Mouse (Mus musculus): ENCODE results near the gene Foxm1. TPM values are rescaled to one million over a fixed set of nuclear protein-coding genes. Genes with fewer than 3 reads are reported as not detected.

Gene Foxm1
- 10 to 100 TPM; 21.2 to 21.8 TPM for total RNA-seq (2021)
- long read RNA-seq, experiment 1, full-length matches to known transcripts, result 7 of 16 reads
- long read RNA-seq, experiment 1, partial matches to known transcripts, result 1 of 16 reads
- long read RNA-seq, experiment 1, other reads (novel, unspliced or antisense), result 8 of 16 reads
- long read RNA-seq, experiment 2, full-length matches to known transcripts, result 10 of 21 reads
- long read RNA-seq, experiment 2, partial matches to known transcripts, result 5 of 21 reads
- long read RNA-seq, experiment 2, other reads (novel, unspliced or antisense), result 6 of 21 reads

DNA sequence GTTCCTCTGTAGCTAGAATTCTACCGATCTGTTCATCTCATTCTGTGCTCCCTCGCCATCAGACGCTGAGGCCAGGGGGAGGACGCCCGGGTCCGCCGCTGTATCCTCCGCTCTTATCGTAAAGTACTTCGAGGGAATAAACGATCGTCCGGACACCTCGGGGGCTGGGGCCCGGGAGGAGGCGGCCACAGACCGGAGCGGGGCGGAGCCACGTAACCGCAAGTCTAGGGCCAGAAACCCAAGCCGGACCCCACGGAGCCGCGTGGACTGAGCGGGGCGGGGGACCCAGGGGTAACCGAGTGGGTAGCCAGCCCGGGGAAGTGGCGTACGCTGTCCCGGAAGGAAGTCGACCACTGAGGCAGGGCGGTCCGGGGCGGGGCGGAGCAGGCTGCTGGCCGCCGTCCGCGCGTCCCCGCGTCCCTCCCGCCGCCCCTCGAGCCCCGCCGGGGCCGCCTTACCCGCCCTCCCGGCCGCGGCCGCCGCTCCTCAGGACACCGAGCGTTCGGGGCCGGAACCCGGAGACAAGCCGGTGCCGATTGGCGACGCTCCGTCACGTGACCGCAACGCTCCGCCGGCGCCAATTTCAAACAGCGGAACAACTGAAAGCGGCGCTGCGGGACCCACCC, at the start of gene Foxm1, which contains the start of gene Rhno1:
Foxm1 (plus strand) TSS at position 587 of the 626 bp plus-strand sequence.
Rhno1 (minus strand) TSS at position 531 of the 626 bp plus-strand sequence.
- peak; percentile 80 to 87 for DNase-seq (ENCODE audit: low spot score in 2 of 2)

DNA sequence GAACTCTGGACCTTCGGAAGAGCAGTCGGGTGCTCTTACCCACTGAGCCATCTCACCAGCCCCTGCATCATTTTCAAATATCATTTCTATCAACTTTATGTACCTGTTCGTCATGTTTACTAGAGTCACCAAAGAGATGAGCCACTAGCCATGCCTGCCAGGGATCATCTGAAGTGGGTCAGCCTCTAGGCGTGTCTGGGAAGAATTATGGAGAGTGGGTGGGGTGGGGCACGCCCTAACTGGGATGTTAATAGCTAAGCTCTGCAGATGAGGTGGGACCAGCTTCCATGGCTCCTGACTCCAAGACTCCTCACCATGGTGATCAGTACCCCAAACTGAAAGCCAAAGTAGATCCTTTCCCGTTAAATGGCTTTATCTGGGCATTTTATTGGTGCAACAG, 48.0 kb upstream of the Foxm1 start:
- DNase-seq (ENCODE audit: low spot score in 2 of 2), result no peak

DNA sequence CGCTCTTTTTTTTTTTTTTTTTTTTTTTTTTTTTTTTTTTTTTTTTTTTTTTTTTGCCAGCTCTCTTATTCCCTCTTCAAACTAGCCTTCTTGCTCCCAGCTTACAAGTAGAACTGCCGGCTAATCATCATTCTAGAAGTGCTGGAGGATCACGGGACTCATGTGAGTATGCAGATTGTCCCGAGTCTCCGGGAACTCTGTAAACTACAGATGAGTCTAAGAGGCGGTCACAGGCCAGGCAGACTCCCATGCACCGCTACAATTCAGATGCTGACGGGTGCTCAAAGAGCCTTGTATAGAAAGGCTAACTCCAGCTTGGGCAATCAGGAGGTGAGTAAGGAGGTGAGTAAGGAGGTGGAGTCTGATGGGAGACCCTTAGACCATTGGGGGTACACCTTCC, 47.2 kb upstream of the Foxm1 start:
- no peak for DNase-seq (ENCODE audit: low spot score in 2 of 2)

DNA sequence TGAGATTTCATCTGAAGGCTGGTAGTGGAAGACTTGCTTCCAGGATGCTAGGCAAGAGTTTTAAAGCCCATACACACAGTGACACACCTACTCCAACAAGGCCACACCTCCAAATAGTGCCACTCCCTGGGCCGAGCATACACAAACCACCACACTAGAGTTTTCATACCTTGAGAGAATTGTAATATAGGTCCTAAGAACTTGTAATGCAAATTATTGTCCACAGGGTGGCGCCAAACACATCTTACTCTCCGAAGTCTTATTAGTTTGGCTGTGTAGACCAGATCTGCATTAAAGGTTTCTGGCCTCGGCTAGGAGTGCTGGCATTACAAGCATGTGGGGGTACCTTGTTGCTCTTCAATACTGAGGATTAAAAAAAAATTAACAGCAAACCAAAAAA, 44.5 kb upstream of the Foxm1 start:
- DNase-seq (ENCODE audit: low spot score in 2 of 2), result peak in 1 of 2 experiments; percentile 57

DNA sequence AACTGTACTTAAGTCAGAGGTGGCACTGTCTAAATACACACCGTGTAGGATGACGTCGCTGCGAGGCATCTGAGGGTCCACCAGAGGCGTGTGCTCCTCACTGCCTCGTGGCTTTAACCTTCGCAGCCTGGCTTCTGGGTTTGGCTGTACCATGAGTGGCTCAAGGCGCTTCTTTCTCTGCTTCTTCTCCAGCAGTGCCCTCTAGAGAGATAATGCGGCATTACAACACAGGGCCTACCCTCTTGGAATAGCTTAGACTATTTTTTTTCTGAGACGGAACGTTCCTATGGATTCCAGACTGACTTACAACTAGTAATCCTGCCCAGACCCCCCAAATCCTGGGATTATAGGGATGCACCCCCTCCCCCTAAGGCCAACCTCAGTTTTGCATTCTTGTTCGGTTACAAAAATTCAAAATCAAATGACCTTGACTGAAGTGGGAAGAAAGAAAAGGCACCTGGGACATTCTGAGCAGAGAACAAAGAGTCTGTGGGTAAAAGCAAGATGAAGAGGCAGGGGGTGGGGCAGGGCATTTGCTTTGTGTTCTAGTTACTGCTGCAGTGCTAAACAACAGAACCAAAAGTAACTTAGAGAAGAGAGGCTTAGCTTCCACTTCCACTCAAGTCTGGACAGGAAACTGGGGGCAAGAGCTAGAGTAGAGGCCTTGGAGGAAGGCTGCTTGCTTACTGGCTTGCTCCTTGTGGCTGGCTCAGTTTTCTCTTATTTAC, 28.2 kb upstream of the Foxm1 start:
- DNase-seq (ENCODE audit: low spot score in 2 of 2), result peak; percentile 38 to 67

DNA sequence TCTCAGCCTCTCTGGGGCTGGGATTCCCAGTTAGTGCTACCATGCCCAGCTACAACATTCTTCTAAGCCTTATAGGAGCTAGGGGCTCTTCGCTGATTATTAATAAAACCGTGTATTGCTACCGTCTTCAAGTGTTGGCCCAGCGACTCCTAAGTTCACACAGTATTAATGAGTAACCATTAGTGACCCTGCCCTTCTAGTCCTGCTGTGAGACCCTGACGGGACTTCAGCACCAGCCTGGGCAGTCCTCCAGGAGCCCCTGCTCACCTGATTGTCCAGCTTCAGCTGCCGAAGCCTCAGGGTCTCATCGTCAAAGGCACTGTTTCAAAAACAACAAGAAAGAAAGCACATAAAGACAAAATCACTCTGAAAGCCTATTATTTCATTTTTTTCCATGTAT, 25.3 kb upstream of the Foxm1 start:
- DNase-seq (ENCODE audit: low spot score in 2 of 2), result no peak

DNA sequence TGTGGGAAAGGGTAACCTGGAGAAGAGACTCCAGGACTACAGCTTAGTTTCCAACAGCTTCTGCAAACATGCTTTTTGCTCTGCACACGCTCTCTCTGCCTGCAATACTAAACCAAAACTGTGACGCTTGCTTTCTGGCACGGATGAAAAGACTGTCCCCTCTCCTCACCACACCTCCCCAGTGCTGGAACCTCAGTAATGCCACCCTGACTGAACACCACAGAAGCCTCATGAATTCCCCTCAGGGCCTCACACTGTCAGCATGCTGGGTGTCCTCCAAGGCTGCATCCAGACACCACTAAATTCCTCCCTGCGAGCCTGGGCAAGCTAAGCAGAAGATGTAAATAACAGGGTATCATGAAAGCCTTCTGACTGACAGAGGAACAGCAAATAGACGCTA, 23.9 kb upstream of the Foxm1 start:
- DNase-seq (ENCODE audit: low spot score in 2 of 2), result no peak

DNA sequence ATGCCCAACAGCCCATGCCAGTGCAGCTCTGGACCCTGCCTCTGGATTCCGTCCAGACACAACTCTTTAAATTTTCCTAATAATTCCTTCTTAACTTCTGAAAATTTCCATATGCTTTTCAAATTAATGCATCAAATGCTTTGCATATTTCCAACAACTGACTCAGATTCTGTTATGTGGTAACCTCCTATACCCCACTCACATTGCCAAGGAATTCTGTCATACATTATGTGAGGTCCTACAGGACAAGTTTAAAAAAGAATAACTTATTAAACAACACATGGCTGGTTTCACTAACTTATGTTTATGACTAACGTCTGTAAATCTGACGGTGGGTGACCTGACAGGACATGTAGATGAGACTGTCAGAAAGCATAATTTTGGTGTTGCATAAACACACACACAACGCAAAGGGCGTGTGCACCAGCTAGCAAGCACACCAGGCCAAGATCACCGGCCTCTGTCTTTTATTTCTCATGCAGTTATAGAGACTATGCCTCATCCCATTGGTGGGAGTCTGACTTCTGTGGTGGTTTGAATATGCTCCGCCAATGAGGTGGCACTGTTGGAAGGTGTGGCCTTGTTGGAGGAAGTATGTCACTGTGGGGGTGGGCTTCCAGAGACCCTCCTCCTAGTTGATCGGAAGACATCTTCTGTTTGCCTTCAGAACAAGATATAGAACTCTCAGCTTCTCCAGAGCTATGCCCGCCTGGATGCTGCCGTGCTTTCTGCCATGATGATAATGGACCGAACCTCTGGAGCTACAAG, 20.6 kb upstream of the Foxm1 start:
- no peak for DNase-seq (ENCODE audit: low spot score in 2 of 2)

DNA sequence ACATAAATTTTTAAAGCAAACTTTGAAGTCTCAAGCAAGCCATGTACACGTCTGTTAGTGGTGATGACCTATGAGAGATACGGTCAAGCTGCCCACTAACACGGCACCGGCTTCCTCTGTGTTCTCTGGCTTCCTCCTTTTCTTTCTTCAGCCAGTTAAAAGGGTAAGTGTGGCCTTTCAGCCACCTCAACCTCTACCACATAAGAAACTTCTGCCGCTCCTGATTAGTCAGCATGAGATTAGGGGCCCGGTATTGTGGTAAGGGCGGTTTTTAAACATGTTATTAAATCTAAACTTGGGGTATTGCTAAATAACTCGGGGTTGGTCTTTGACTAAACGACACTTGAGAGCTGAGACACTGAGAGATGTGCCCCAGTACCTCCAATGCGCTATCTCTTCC, 17.1 kb upstream of the Foxm1 start:
- DNase-seq (ENCODE audit: low spot score in 2 of 2), result no peak

DNA sequence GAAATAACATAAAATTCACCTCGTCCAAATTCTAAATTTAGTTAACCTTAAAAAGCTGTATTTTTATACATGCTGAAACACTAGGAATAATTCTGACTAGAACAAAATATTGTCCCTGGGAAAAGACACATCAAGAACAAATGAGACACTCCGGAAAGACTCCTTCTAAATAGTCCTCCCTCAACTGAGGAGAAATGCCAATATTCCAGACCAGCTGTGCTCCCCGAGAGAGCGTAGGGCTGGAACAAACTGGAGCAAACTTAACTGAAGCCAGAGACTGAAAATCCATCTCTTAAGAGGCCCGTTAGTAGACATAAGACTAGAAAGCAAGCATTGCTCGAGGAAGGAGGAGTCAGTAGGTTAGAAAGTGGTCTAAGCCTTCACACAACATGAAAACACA, 16.0 kb upstream of the Foxm1 start:
- no peak for DNase-seq (ENCODE audit: low spot score in 2 of 2)

DNA sequence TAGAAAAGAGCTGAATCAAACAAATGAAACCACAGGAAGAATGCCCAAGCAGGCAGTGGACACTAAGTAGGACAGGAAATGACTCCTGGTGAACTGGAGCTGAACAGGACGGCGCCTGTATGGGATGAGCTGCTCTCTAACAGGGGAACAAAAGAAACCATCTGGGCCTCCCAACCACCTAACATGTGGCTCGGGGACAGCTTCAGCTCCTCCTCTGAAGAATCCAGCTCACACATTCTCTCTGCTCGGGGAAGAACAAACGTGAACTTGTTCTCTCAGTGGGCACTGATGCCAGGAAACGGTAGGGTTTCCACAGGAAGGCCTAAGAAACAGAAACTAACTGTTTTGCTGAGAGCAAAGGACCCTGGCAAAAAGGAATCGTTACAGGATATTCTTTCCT, 13.1 kb upstream of the Foxm1 start:
- DNase-seq (ENCODE audit: low spot score in 2 of 2), result no peak

DNA sequence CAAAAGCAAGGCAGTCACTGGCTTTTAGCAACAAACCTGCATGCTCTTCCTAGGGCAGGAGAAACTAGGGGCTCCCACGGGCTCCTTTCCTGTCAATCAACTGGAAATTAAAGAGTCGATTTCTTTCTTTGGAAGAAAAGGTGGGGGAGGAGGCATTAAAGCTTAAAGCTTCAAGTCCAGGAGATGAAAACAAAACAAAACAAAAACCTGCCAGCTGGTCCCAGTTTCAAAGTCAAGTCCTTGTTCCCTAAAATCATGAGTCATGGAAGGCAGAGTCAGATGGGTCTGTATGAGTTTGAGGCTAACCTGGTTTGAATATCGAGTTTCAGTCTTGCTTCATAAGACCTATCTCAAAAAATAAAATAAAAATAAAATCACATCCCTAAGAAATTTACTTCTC, 8.6 kb upstream of the Foxm1 start:
- no peak for DNase-seq (ENCODE audit: low spot score in 2 of 2)

DNA sequence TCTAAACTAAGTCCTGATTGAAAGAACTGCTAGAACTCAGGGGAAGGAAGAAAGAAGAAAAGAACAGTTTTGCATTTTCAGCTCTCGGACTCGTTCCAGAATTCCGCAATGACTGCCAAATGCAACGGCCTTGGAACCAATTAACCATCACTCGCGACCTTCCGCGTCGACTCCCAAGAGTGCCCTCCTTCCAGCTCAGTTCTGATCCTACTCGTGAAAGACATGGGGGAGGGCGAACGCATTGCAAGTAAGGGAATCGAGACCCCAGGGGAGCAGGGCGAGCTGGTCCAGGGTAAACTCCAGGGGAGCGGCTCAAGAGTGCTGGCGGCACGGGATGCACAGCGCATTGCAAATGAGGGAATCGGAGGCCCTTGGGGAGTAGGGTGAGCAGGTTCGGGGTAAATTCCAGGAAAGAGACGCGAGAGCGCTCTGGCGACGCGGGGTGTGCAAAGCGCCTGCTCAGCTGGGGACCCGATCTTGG, 7.5 kb upstream of the Foxm1 start:
- DNase-seq (ENCODE audit: low spot score in 2 of 2), result peak in 1 of 2 experiments; percentile 47

DNA sequence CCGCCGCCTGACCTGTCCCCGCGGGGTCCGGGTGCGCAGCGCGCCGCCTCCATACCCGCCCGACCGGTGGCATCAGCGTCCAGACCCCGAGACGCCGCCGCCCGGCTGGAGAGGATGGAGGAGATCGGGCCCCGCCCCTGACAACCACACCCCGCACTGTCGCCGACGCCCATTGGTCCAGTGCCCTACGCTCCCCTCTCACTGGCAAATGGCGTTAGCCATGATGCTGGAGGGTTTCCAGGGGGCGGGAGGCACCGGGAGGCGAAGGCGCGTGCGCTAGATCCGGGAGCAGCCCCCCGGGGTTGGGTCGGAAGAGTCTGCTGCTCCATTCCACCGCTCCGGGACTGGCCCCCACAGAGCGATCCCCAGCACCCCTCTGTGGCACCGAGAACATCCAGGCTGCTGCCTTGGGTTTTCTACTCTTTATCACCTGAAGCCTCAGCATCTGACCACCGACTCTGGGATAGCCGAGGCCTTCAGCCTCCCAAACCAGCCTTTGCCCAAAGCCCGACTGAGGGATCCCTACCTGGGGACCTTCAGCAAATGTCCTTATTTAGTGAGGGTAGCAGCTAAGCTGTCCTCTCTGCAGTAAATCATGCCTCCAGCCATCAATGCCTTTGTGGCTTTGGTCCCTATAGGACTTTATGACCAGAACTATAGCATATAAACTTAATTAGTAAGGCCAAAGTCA, 6.9 kb upstream of the Foxm1 start, which contains the start of gene Tulp3:
Tulp3 (minus strand) TSS at position 126 of the 691 bp plus-strand sequence.
- DNase-seq (ENCODE audit: low spot score in 2 of 2), result peak; percentile 97 to 98

DNA sequence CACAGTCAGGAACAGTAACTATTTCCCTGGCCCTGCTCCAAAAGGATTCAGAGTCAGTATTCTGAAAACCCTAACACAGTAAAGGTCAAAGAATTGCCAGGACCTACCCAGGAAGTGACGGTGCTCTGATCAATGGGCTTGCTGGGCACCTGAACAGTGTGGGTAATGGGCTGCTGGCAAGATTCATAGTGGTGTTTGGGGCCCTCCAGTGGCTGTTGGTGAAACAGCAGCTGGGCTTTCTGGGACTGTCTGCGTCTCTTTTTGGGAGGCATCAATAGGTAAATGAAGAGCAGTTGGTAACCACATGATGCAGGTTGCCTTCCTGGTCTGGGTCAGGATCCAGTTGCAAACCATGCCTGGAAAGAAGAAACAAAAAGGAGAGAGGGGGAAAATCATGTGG, 3.8 kb upstream of the Foxm1 start:
- DNase-seq (ENCODE audit: low spot score in 2 of 2), result peak in 1 of 2 experiments; percentile 51

DNA sequence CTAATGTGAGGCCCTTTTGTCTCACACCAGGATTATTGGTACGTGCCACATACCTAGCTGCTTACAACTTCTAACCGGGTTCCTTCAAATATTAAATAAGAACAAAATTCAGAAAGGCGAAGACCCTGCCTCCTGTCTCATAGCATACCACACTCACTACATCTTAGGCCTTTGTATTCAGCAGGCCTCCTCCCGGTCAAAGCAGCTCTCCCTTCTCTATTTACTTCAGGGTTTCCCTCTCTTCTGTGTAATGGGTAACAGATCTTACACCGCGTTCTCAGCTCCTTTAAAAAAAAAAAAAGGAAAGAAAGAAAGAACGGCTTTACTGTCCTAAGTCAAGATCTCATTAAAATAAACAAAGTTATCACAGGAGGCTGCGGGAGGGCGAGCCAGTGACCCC, 866 bp upstream of the Foxm1 start:
- no peak for DNase-seq (ENCODE audit: low spot score in 2 of 2)

DNA sequence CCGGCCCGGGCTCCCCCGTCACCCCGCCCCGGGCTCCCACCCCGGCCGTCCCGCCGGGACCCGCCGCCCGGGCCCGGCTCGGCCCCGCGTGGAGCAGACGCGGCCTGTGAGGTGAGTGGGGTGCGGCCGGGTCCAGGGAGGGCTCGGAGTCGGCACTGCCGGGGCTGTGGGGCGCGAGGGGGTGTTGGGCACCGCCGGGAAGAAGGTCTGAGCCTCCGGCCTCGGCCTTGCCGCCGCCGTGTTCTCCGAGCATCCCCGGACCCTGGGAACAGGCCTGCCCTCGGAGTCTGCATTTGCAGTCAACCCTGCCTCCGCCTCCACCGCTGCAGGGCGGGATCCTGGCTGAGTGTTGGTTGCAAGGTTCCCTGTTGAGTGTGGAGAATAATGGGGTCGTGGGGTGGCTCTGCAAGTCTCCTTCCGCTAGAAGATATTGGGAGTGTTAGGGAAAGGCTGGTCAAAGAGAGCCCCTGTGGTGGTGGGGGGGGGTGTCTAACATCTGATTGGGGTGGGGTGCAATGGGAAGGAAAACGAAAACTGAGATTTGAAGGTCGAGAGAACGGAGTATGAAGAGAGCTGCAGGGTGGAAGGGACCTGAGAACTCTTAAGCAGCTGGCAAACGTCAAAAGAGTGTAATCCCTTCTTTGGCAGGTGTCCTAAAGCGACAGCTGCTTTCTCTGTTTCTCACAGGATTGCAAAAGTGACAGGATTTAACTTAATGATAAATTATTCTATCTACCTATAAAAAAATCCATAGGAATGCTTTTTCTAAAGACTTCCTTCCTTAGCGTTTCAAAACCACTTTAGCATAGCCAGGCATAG, 449 bp downstream of the Foxm1 start:
- no peak for DNase-seq (ENCODE audit: low spot score in 2 of 2)

DNA sequence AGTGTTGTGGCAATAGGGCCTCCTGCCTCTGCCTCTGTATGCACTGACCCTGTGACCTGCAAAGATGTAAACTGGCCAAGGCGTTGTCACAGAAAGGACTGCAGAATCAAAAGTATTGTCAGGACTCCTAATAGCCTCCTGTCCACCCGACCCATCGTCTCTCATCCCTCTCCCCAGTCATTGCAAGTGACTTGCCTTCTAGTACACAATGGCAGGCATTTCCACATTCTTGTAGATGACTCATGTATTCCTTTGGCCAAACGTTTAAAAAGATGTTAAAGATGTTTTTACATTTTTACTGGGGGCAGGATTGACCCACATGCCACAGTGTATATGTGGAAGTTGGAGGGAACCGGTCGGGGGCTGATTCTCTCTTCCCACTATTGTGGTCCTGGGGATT, 2.0 kb downstream of the Foxm1 start:
- no peak for DNase-seq (ENCODE audit: low spot score in 2 of 2)

DNA sequence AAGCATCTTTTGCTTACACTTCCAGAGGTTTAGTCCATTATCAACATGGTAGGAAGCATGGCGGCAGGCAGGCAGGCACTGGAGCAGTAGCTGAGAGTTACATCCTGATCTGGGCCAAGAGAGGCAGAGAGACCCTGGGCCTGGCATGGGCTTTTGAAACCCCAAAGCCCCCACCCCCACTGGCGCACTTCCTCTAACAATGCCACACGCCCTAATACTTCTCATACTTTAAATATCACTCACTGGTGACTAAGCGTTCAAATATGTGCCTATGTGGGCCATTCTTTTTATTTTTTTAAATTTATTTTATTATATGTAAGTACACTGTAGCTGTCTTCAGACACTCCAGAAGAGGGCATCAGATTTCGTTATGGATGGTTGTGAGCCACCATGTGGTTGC, 3.7 kb downstream of the Foxm1 start:
- DNase-seq (ENCODE audit: low spot score in 2 of 2), result no peak

DNA sequence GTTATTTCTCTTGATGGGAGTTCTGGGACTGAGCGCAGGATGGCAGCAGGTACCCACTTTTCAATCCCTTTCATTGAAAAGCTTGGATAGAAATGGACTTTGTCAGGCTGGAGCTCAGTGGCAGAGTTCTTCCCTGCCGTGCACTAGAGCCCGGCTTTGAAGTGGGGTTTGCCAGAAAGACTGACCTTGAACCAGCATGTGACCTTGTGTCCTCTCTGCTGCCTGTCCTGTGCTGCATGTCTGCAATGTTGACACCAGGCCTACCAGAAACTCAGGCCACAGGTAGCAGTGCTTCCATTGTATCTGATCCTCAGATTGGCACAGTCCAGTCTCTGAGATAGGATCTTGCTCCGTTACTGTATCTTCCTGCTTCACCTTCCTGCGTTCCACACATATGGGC, 7.3 kb downstream of the Foxm1 start:
- DNase-seq (ENCODE audit: low spot score in 2 of 2), result no peak
